Mouse (Mus musculus) kidney, postnatal 25 days (tissue): ENCODE measurements around the gene Foxa3.
"Not testable (repeated sequence)": the region's sequence is repeated elsewhere in the genome, so short reads cannot be mapped to it uniquely, and the experiment has no call there.

Experiments used
- DNase-seq, 2 experiments: peaks; one replicate each; pipeline ENCODE4 v3.0.0; 2021; ENCODE audit warnings: mixed read lengths in 2 of 2

Foxa3 gene

DNA sequence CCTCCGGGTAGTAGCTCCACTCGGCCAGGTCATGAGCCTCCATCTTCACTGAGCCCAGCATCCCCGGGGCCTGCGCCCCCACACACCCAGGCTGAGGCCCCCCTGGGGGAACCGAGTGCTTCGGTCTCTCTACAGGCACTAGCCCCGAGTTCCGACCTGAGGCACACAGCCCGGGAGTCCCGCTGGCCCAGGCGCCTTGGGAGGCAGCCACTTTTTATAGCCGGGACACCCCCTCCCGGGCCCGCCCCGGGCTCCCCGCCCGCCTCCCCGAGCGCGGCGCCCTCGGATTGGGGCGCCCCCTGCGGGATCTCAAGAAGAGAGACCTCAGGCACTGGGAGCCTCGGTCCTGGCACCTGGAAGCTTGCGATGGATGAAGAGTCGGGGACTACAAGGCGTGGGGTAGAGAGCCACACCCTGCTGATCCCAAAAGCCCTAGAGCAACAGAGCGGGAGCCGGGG, at the start of gene Foxa3:
Foxa3 (minus strand) TSS at position 182 of the 458 bp plus-strand sequence.
- DNase-seq = peak; percentile 46 to 77

DNA sequence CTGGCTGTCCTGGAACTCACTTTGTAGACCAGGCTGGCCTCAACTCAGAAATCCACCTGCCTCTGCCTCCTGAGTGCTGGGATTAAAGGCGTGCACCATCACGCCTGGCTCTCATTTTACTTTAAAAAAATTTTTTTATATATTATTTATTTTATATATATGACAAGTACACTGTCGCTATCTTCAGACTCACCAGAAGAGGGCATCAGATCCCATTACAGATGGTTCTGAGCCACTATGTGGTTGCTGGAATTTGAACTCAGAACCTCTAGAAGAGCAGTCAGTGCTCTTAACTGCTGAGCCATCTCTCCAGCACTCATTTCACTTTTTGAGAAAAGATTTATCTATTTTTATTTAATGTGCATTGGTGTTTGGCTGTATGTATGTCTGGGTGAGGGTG, 47.7 kb upstream of the Foxa3 start:
- not testable (repeated sequence) for DNase-seq

DNA sequence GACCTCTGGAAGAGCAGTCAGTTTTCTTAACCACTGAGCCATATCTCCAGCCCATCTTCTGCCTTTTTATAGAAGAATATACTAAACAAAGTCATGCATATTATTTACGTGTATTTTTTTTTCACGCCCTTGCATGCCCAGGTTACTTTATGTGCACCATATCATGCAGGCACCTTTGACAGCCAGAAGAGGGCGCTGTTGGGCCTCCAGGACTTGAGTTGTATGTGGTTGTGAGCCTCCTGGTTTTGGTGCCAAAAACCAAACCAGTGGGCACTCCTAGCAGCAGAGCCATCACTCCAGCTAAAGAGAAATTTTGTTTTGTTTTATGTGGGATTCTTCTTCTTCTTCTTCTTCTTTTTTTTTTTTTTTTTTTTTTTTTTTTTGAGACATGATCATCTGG, 46.2 kb upstream of the Foxa3 start:
- DNase-seq = peak in 1 of 2 experiments; percentile 33

DNA sequence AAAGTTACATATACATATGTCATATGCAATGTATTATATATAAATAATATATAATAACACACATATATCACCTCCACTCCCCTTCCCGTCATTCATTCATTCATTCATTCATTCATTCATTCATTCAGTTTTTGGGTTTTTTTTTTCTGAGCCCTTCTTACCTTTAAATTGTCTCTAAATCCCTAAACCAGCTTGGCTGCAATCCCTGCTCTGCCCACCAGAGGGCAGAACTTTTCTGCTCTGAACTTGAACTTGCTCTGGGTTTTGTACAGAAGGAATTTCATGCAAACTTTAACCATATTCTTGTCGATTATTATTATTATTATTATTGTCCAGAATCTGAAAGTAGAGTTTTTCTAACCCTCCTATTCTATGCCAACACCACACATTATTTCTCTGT, 45.4 kb upstream of the Foxa3 start:
- DNase-seq = peak; percentile 74 to 88

DNA sequence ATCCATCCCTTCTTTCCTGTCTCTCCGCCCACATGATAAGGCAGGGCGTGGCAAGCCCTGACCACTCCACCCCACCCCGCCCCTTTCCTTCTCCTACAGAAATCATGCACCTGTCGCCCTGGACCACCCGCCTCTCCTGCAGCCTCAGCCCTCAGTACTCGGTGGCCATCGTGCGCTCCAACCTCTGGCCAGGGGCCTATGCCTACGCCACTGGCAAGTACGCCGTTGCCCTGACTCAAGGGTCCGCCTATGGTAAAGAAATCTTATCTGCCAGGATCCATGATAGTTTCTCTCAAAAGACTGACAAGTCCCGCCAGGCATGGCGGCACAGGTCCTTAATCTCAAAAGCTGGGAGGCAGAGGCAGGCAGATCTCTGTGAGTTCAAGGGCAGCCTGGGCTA, 44.6 kb upstream of the Foxa3 start:
- peak in 1 of 2 experiments; percentile 34 for DNase-seq

DNA sequence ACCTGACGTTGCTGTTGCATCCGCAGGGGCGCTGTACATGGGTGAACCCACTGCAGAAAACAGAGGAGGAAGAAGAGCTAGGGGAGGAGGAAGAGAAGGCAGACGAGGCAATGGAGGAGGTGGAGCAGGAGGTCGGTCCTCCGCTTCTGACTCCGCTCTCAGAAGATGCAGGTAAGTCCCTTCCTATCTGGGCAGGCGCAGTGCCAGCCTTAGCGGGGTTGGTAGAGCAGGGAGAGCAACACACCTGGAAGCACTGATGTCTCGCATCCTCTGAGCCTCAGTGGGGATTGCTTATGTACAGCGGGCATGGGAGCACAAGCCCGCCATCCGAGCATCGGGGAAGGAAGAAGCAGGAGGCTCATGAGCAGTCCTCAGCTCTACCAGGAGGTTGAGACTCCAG, 43.7 kb upstream of the Foxa3 start:
- DNase-seq = peak in 1 of 2 experiments; percentile 30

DNA sequence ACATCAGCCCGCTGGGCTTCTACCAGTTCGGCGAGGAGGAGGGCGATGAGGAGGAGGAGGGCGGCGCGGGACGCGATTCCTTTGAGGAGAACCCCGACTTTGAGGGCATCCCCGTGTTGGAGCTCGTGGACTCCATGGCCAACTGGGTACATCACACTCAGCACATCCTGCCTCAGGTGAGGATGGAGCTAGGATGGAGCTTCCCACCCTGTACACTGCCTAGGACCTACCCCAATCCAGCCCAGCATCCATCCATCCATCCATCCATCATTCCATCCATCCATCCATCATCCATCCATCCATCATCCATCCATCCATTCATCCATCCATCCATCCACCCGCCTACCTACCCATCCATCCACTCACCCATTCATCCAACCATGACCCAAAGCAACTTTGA, 42.6 kb upstream of the Foxa3 start:
- DNase-seq = no peak

DNA sequence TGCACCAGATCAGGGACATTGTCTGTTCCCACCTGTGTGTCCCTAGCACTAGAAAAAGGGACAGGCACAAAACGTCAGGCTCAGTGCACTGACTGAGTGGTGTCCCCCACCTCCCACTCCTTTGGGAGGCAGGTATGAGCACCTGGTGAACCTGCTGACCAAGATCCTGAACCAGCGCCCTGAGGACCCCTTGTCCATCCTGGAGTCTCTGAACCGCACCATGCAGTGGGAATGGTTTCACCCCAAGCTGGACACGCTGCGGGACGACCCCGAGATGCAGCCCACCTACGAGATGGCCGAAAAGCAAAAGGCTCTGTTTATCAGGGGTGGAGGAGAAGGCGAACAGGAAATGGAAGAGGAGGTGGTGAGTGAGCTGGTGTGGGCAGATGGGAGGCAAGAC, 34.1 kb upstream of the Foxa3 start:
- no peak for DNase-seq

DNA sequence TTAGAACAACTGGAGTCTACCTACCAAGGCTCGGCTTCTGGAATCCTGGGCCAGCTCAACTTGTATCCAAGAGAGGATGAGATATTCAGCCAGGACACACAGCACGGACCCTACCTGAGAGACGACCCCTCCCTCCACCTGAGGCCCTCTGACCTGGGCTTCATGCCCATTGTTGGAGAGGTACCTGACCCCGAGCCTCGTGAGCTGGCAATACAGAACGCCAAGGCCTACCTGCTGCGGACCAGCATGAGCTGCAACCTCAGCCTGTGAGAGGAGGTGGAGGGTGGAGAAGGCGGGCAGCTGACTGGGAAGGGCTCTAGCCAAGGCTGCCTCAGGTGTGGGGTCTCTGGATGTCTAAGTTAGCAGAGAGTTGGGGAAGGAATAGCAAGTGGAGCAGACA, 31.8 kb upstream of the Foxa3 start:
- DNase-seq = no peak

DNA sequence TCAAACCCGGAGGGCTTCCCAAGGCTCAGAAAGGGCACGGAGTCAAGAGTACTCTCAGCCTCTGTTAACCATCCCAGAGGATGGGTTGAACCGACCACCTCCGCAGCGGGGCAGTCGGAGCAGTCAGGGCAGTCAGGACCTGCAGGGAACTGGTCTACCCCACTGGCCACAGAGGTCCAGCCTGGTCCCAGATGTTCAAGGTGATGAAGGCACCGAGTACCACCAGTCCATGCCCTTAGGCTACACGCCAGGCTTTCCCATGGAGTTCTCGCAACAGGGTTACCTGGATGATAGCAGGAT, 31.4 kb upstream of the Foxa3 start:
- DNase-seq = no peak

DNA sequence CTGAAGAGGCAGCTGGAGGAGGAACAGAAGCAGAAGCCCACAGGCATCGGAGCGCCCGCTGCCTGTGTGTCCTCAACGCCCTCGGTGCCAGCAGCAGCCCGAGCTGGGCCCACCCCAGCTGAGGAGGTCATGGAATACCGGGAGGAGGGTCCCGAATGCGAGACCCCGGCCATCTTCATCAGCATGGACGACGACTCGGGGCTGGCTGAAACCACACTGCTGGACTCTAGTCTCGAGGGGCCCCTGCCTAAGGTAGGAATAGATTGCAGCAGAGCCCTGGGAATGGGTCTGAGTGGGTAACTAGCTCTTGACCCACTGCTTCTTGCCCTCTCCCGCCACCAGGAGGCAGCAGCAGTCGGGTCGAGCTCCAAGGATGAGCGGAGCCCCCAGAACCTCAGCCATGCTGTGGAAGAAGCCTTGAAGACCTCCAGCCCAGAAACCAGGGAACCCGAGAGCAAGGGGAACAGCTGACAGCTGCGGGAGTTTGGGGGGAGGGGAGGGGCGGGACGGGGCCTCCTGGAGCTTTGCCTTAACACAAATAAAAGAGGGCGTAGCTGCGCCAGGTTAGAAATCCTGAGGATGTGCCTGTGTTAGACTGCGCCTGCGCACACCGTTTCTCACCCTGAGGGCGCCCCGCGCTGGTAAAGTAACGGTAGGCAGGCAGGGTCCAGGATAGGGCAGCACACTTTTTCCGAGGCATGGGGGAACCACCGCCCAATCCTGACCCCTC, 30.9 kb upstream of the Foxa3 start, which contains the start of gene Rsph6a:
Rsph6a (plus strand) TSS at position 644 of the 730 bp plus-strand sequence.
- peak in 1 of 2 experiments; percentile 28 for DNase-seq

DNA sequence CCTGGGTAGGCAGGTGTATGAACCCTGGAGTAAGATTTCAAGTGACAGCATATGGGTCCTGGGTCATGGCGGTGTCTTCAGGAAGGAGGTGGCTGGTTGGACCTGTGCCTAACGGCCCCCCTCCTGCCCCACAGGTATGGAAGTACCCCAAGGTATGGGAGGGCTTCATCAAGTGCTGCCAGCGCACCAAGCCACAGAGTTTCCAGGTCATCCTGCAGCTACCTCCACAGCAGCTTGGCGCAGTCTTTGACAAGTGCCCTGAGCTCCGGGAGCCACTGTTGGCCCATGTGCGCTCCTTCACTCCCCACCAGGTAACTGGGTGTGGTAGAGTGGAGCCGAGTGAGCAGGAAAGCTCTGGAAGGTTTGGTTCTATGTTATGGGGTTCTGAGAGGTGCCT, 29.8 kb upstream of the Foxa3 start:
- DNase-seq = no peak

DNA sequence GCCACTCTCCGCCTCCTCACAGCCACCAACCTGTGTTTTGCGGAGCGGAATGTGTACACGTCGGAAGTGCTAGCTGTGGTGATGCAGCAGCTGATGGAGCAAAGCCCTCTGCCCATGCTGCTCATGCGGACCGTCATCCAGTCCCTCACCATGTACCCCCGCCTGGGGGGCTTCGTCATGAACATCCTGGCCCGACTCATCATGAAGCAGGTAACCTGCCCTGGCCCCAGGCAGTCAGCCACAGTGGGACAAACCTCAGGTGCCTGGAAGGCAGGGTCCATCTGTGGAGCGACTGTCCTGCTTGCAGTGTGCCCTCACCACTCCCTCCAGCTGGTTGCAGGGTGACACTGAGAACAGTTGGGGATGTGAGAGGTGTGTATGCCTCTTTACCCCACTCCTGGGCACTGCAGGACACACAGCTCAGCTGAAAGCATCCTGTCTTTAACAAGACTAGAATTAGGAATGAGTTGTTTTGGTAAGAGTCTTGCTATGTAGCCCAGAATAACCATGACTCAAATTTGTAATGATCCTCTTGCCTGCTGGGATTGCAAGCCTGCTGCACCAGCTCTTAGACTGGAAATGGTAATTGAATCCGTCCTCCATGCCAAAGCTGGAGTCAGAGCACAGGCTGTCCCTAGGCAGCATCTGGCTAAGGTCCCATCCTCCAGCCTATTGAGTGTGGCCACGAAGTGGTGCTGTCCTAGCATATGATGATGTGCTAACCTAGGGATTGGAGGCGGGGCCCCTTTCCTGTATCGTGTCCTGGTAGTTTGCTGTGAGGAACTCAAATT, 29.2 kb upstream of the Foxa3 start:
- no peak for DNase-seq

DNA sequence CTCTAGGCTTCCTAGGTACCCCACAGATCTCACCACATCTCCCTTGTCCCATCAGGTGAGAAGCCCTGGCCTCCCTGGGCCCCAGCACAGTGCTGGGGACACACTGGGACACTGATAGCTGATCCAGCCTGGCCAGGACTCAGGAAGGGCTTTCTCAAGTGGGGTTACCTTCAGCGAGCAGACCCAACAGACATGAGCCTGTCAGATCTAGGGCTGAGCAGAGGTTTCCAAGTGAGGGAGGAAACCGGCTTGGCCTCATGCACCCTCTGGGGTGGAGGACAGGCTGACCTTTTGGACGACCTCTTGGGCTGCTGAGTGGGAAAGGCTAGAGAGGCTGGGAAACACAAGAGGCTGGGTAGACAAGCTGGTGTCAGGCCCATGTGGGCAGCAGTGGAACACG, 27.8 kb upstream of the Foxa3 start:
- peak in 1 of 2 experiments; percentile 10 for DNase-seq

DNA sequence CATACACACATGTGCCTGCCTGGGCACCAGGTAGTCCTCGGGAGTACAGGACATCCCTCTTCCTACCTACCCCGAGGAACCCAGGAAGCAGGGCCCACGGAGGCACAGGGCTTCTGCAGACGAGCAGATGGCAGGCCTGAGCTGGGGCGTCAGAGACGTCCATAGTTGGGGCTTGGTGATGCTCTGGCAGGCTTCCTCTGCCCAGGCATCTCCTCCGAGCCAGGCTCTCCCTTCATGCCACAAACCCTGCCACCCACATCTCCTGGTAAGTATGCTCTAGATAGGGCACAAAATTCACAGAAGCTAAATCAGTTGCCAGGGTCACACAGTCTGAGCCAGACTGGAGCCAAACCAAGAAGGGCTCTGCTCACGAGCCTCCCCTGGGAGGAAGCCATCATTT, 26.8 kb upstream of the Foxa3 start:
- DNase-seq = no peak

DNA sequence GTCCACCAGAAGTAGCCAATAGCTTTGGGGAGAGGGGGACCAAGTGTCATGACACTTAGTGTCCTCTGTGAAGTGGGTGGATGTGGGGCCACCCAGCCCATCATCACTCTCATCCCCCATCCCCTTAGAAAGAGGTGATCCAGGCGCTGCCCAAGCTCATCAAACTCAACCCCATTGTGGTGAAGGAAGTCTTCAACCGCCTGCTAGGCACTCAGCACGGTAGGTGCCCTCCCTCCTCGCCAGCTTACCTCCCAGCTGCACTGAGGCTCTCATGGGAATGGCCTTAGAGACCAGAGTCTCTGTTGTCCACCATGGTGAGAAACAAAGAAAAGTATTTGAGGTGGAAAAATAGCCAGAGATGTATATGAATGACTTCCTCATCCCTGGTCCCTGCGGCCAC, 25.9 kb upstream of the Foxa3 start:
- DNase-seq = no peak

DNA sequence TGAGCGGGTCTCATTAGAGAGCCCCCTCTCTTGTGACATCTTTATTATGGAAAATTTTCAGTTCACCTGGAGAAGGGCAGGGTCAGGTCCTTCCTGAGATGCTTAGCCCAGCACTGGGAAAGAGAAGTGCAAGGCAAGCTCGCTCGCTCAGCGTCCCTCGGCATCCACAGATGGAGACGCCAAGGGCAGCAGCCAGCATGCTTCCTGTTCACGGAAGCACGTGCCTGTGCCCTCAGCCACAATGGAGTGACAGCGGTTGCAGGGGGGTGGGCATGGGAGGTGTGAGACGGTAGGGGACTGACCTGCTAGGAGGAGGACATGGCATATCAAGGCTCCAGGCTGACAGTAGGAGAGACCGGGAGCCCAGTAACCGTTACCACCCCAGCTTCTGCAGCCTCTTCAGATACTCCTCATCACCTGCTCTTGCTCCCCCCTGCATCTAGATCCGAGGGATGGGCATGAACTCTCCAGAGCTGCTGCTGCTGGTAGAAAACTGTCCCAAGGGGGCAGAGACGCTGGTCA, 24.7 kb upstream of the Foxa3 start:
- no peak for DNase-seq

DNA sequence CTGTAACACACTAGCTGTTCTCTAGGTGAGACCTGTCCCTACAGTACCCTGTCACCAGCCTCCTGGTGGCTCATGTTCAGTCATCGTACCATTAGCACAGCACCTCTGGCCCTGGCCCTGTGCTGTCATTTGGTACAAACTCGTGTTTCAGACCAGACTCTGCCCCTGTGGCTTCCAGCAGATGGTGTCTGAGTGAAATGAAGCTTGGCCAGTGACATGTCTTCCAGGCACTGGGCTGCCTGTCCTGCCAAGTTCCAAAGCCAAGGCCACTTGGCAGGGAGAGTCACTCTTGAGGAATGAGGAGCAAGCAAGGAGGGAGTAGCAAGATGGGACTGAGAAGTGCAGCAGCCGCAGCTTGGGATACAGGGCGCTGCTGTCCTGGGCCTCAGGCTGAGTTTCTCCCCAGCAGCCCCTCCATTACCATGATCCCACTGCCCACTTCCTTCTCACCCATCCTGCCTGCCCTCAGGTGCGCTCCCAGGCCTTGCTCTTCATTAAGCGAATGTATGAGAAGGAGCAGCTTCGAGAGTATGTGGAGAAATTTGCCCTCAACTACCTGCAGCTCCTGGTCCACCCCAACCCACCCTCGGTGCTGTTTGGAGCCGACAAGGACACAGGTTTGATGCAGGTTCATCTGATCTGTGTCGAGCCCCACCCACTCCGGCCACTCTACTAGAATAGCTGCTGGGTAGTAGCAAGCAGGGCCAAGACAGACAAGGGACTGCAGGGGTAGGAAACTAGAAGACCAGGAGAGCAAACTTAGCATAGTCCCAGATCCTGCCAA, 23.1 kb upstream of the Foxa3 start:
- no peak for DNase-seq

DNA sequence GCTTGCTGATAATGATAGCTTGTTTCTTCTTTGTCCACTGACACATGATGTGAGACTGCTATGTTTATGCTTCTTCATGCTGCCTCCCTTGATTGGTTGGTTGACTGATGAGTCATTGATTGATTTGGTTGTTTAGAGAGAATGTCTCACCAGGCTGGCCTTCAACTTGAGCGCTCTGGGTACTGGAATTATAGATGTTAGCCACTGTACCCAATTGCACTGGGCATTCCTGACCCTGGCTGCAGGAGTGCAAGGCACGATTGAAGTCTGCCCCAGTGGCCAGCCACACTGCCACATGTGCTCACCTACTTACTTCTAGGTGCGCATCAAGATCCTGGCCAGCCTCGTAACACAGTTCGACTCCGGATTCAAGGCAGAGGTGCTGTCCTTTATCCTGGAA, 21.3 kb upstream of the Foxa3 start:
- no peak for DNase-seq

DNA sequence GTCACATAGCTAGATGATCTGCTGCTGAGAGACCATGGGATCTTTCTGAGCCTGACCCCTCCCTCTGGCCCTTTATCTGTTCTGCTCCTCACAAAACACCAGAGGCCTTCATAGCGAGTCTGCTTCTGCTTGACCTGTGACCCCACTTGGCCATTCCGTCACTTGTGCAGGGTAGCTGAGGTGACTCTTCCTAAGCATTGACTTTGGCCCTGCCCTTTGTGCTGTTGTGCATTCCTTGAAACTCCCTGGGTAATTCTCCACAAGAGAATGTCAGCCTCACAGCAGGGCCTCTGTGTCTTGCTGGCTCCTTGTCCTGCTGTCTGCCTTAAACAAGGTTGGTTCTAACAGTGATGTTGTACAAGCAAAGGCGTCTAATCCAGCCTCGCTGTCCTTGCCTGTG, 8.3 kb upstream of the Foxa3 start:
- DNase-seq = peak; percentile 32 to 57

DNA sequence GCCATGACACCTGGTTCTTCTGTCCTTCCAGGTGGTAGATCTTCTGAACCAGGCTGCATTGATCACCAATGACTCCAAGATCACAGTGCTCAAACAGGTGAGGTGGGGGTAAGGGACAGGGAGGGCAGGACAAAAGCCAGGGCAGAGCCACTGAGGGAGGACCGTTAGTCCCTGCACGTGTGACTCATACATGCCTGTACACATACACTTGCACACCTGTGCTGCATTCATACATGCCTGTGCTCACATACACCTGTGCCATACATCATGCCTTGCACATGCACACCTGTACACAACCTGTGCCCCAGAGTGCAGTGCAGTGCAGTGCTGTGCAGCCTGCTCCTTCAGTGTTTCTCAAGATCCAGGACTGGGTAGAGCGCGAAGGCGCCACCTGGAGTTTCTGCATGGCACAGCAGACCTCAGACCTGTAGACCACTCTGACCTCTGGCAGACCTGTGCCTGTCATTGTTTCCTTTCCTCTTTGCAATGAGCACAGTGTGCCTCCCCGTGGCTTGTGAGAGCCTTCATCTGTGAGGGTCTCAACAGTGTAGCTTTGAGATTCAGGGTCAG, 5.8 kb upstream of the Foxa3 start:
- DNase-seq = peak; percentile 69 to 70

DNA sequence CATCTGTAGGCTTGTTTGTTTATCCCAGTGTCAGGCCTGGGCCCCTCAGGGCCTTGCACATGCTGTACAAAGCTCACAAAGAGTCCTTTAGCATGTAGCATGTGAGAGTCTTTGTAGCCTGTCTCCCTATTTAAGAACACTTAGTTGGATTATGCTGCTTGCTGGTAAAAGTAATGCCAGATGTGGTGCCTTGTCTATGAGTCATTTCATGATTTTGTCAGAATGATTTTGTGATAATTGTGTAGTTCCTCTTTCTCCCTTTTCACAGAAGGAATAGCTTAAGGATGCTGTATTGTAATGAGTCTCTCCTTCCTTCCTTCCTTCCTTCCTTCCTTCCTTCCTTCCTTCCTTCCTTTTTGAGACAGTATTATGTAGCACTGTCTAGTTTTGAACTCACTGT, 4.7 kb upstream of the Foxa3 start:
- DNase-seq = no peak
